Mouse (Mus musculus) adipocyte (in vitro differentiated cells): ENCODE results near the gene Ergic2.
A peak's percentile ranks its signal among the peaks of the same experiment; 100 is the strongest.

Experiments
- DNase-seq: peaks from one replicate; pipeline ENCODE4 v3.0.0-alpha.2; 2016; ENCODE audit warnings: low spot score

Gene Ergic2

GRCm38 (mm10) chr6:148211897-148212680, at the start of gene Ergic2:
TSS of gene Ergic2 (minus strand) at chr6:148212374.
- DNase-seq: peak; percentile 100

DNA sequence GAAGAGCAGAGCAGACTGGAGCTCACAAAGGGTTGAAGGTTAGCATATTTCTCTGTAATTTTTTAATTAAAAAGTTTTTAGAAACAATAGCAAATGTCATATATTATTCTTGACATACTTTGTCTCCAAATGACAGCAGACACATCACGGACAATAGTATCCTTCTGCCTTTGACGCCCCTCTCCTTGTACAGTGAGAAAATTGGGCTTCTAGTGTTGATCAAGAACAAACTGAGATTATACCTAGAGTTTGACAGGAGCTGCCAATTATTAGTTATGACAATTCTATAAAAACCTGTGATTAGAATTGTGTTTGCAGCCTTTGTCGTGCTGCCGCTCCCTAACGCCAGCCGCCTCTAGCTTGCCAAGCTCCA, 48.5 kb upstream of the Ergic2 start:
- DNase-seq: no peak

DNA sequence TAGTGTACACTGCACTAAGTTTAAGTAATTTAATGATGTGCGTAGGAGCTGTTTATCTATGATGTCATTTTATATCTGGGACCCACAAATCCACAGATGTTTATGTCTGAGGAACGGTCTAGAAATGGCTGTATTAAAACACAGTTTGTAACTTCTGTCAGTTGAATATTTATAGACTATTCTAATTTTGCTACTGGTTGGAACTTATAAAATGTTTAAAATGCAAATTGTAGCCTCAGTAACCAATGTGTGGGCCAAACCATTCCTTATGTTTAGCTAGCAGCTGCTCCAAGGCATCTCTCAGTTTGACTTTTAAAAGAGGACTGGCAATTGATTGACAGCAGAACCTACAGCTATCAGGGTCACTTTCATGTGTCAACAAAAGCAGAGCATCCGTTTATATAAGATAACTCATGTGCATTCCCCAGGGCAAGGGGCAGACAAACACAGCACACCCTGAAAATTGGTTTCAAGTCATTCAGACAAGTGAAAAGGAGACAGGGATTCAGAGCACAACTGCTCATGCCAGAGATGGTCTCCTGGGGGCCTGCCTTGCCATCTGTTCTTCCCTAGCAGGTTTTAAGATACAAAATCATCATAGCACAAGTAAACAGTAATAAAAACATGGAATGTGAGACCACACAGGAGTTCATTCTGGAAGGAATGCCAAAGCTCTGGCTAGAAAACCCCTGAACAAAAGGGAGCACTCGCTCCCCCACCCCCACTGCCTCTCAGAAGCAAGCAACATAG, 48.0 kb upstream of the Ergic2 start:
- no peak for DNase-seq

DNA sequence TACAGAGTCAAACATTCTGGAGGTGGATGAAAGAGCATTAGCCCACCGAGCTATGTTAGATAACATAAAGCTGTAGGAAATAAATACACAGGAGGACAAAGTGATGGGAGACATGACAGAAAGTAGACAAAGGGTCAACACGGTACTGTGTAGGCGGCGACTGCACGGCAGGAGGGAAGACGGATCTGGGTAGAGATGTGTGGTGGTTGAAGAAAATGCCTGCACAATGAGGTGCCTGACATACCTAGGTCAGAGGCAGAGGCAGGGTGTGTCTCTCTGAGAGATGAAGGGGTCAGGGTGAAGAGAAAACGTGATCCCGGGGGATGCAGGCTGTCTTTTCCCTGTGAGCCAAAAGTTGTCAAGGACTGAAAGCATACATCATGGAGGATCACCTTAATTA, 46.9 kb upstream of the Ergic2 start:
- DNase-seq: no peak

- no peak for DNase-seq
These were observed 45.6 kb upstream of the Ergic2 start for GRCm38 (mm10) chr6:148257805-148258204.

DNA sequence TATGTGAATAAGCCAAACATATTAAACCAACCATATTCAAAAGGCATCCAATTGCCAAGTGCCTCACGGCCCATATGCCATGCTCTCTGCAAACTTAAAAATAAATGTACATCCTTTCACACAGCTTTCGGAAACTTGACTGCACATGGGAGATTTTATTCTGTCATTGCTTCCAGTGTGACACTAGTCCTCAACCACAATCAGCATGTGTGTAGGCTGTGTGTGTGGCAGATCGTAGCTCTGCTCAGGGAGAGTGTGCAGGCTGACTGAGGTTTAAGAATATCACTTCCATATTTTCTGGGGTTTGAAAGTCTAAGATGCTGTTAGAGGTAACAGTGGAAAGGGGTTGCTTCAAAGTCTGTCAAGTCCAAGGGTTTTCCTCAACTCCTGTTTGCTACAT, 43.9 kb upstream of the Ergic2 start:
- no peak for DNase-seq

- no peak for DNase-seq
These were observed 43.4 kb upstream of the Ergic2 start for GRCm38 (mm10) chr6:148255395-148256053.

GRCm38 (mm10) chr6:148249221-148249620, 37.0 kb upstream of the Ergic2 start:
- DNase-seq: no peak

- peak; percentile 84 for DNase-seq
These were observed 36.5 kb upstream of the Ergic2 start for GRCm38 (mm10) chr6:148248625-148249024.

GRCm38 (mm10) chr6:148246544-148246943, 34.4 kb upstream of the Ergic2 start:
- no peak for DNase-seq

GRCm38 (mm10) chr6:148244836-148245235, 32.7 kb upstream of the Ergic2 start:
- DNase-seq: no peak

GRCm38 (mm10) chr6:148242304-148242703, 30.1 kb upstream of the Ergic2 start:
- DNase-seq: no peak

DNA sequence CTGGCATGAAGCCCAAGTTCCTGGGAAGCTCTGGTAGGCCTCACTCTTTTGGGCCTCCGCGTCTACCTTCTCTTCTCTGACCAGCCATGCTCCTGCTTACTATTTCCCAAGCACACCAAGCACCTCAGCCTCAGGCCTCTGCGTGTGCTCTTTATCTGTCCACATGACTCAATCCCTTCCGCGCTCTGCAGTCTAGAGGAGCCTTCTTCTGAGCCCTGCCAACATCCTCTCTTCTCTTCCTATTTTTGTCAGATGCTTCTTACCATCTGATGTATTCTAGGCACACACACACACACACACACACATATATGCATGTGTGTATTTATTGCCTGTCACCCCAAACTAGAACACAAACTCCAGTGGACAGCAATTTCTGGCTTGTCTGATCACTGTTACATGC, 29.5 kb upstream of the Ergic2 start:
- no peak for DNase-seq

DNA sequence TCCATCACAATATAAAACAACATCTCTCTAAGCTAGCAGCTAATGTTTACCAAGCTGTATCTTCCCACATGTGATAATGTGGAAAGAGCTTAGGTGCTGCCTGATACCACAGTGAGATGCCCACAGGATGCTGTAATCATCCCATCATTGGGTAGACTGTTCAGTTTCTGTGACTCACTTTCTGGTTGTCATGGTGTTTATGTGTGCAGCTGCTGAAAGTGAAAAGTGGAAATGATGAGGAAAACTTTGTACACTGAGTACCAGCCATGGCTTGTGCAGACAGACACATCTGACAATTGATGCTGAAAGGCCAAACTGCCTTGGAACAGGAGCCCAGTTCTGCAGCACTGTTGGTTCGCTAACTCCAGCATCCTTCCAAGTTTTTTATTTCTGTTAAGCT, 27.1 kb upstream of the Ergic2 start:
- DNase-seq: no peak

GRCm38 (mm10) chr6:148237453-148237852, 25.3 kb upstream of the Ergic2 start:
- no peak for DNase-seq

- DNase-seq: no peak
These were observed 22.1 kb upstream of the Ergic2 start for GRCm38 (mm10) chr6:148234105-148234828.

DNA sequence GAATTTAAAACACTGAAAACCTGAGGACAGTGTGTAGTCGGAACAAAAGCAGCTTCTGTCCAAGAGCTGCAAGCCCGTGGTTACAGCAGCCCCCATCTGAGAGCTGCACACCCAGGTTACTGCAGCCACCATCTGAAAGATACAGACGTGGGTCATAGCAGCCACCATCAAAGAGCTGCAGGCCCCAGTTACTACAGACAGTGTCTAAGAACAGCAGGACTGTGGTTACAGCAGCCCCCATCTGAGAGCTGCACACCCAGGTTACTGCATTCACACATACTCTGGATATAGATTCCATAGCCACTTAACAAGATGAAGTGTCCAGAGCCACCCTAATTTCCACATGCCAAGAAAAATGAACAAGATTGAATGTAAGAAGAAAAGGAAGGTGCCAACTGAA, 15.4 kb upstream of the Ergic2 start:
- no peak for DNase-seq

GRCm38 (mm10) chr6:148222686-148223085, 10.5 kb upstream of the Ergic2 start:
- no peak for DNase-seq

DNA sequence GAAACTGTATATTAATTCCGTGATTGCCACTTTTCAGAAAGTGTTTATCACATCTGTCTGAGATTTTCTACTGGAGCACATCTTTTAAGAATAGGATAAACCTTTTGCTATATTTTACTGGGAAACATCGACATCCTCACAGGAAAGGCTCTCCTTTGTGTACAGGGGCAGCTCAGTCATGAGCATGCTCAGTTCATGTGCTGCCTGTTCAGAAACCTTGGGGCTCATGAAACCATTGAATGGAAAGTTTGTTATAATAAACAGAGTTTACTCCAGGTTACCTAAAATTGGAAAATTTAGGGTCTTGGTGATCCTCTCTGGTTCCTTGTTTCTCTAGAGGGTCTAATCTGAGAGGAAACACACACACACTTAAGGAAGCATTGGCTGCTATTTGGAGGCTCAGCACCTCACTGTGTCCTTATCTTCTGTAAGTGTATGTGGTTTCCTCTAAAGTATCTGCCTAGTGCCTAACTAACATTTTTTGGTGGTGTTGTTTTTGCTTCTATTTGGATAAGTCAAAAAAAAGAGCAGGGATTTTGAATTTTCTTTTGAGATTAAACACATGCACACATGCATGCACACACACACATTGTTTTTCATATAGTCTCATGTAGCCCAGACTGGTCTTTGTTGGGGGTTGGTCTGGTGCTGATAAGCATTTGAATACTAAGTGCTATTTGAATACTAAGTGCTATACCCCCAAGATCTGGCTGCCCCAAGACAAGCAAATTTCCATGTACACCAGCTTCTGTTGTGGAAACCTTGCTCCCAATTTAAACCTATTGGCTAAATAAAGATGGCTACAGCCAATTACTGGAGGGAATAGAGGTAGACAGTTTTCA, 6.3 kb upstream of the Ergic2 start:
- DNase-seq: no peak

GRCm38 (mm10) chr6:148216752-148217151, 4.6 kb upstream of the Ergic2 start:
- no peak for DNase-seq

- peak; percentile 79 for DNase-seq
These were observed 2.6 kb upstream of the Ergic2 start for GRCm38 (mm10) chr6:148214765-148215164.
